Mouse (Mus musculus): ENCODE measurements around the gene Thop1. TPM values are rescaled to one million over a fixed set of nuclear protein-coding genes. Genes with fewer than 3 reads are reported as not detected.

Thop1 gene
- total and polyA plus RNA-seq, 2 experiments from 2014 or later: 36.9 to 79.1 TPM

DNA sequence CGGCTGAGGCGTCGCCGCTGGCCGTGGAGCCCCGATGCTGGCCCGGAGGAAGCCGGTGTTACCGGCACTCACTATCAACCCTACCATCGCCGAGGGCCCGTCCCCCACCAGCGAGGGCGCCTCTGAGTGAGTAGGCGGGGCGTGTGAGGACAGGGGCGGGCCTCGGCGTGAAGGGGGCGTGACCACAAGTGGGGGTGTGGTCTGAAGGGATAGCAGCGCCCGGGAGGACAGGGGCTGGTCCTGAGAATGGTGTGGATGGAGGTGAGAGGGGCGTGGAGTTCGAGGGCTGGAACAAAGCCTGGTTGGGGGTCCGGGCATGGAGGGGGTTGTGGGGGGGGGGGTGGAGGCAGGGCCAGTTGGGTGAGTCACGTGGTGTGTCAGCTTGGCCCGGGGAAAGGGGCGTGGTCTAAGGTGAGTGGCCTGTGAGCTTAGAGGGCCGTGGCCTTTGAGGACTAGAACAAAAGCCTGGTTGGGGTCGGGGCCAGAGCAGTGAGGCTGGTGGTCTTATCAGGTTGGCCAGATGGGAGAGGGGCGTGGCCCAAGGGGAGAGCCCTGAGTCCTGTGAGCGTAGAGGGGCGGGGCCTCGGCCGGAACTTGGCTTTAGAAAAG, 36.4 kb downstream of the Thop1 start:
- ATAC-seq (peak; percentile 93), DNase-seq (ENCODE audit: low spot score) (peak; percentile 85)
- Histone ChIP-seq H3K9ac (replicated peaks; ENCODE audit: low read length) (peak overlapping the region; percentile 95), H3K27me3 (ENCODE audit: insufficient read depth, low read length) (no peaks in the 10 kb centered on the region), H3K36me3 (ENCODE audit: insufficient read depth, low read length) (peaks cover 23% of the 10 kb centered on the region), H3K27ac (peak overlapping the region; percentile 99), H3K9me3 (ENCODE audit: low read length) (no peaks in the 10 kb centered on the region), H3K4me2 (ENCODE audit: low read depth, low read length) (peak overlapping the region; percentile 75), H3K4me3 (ENCODE audit: low read length) (peak overlapping the region; percentile 95), H3K4me1 (ENCODE audit: insufficient read depth, low read length) (peaks cover 14% of the 10 kb centered on the region)
- under 1% methylated on average over 35 of the region's 35 CpGs for WGBS
- peak; percentile 35 for TF ChIP-seq CTCF (IDR thresholded peaks at IDR 0.05; ENCODE audit: low read depth)

DNA sequence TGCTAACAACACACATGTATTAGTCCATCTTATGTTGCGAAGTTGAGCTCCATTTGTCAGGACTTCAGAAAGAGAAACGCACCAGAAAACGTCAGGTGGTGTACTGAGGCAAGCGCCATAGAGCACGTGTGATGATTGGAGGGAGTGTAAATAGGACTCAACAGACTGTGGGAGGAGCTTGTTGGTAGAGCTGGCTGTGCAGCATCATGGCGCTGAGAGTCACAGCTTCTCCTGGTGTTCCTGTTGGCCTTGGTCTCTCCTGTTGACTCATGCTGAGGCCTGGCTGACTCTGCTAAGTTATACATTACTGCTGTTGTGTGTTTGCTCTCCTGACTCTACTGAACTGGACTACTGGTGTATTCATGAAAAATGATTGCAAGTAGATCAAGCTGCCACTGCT, 43.1 kb downstream of the Thop1 start:
- Histone ChIP-seq H3K4me2 (ENCODE audit: low read depth, low read length) (no peak overlapping the region), H3K9ac (replicated peaks; ENCODE audit: low read length) (no peak overlapping the region), H3K27ac (no peak overlapping the region), H3K9me3 (ENCODE audit: low read length) (no peaks in the 10 kb centered on the region), H3K4me3 (ENCODE audit: low read length) (no peak overlapping the region), H3K27me3 (ENCODE audit: insufficient read depth, low read length) (no peaks in the 10 kb centered on the region), H3K4me1 (ENCODE audit: insufficient read depth, low read length) (no peaks in the 10 kb centered on the region), H3K36me3 (ENCODE audit: insufficient read depth, low read length) (peaks cover 57% of the 10 kb centered on the region)
- TF ChIP-seq CTCF (IDR thresholded peaks at IDR 0.05; ENCODE audit: low read depth): no peak
- no peak for ATAC-seq
- DNase-seq (ENCODE audit: low spot score): no peak
- WGBS: 93% methylated on average over 6 of the region's 6 CpGs

DNA sequence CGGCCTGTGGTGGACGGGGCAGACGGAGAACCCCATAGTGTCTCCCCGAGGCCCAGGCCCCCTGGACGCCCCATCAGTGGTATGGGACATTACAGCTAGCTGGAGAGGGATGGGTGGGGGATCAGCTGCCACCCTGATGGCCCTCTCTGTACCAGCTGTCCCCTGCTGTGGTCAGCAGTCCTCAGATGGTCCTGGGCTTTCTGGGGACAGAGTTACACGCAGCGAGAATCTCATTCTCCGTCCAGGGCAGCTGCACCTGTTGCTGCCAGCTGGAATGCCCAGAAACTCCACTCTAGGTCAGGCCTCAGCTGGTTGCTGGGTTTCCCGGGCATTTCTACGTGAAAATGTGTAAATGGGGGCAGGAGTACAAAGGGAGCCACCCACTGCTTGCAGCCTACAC, 49.8 kb downstream of the Thop1 start:
- H3K9ac ChIP-seq (replicated peaks; ENCODE audit: low read length): no peak overlapping the region
- no peak overlapping the region for H3K4me3 ChIP-seq (ENCODE audit: low read length)
- no peaks in the 10 kb centered on the region for H3K4me1 ChIP-seq (ENCODE audit: insufficient read depth, low read length)
- H3K27ac ChIP-seq: no peak overlapping the region
- peaks cover 81% of the 10 kb centered on the region for H3K36me3 ChIP-seq (ENCODE audit: insufficient read depth, low read length)
- DNase-seq (ENCODE audit: low spot score) (no peak), ATAC-seq (no peak)
- no peak overlapping the region for H3K4me2 ChIP-seq (ENCODE audit: low read depth, low read length)
- H3K27me3 ChIP-seq (ENCODE audit: insufficient read depth, low read length): no peaks in the 10 kb centered on the region
- WGBS: 89% methylated on average over 10 of the region's 10 CpGs
- no peak for TF ChIP-seq CTCF (IDR thresholded peaks at IDR 0.05; ENCODE audit: low read depth)
- no peaks in the 10 kb centered on the region for H3K9me3 ChIP-seq (ENCODE audit: low read length)

DNA sequence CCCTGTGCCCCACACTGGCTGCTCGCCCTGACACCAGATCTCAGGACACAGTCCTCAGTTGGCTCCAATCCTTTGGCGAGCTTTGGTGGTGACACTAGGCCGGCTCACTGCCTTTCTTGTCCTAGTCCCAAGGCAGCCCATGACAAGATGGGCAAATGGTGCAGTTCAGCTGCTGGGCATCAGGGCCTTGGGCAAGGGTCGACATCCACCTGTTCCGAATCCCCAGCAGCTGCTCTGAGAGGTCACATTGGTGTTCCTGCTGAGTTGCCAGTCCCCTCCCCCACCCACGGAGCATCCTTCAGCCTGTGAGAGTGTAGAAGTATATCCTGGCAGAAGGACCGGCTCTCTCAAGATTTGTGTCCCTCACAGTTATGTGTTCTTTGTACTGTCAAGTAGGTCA, 50.8 kb downstream of the Thop1 start:
- Histone ChIP-seq H3K9ac (replicated peaks; ENCODE audit: low read length) (no peak overlapping the region), H3K4me1 (ENCODE audit: insufficient read depth, low read length) (no peaks in the 10 kb centered on the region), H3K4me3 (ENCODE audit: low read length) (no peak overlapping the region), H3K4me2 (ENCODE audit: low read depth, low read length) (no peak overlapping the region), H3K9me3 (ENCODE audit: low read length) (no peaks in the 10 kb centered on the region), H3K27me3 (ENCODE audit: insufficient read depth, low read length) (no peaks in the 10 kb centered on the region), H3K27ac (no peak overlapping the region), H3K36me3 (ENCODE audit: insufficient read depth, low read length) (peaks cover 73% of the 10 kb centered on the region)
- ATAC-seq (no peak), DNase-seq (ENCODE audit: low spot score) (no peak)
- WGBS: 80% methylated on average over 7 of the region's 7 CpGs
- TF ChIP-seq CTCF (IDR thresholded peaks at IDR 0.05; ENCODE audit: low read depth): no peak

DNA sequence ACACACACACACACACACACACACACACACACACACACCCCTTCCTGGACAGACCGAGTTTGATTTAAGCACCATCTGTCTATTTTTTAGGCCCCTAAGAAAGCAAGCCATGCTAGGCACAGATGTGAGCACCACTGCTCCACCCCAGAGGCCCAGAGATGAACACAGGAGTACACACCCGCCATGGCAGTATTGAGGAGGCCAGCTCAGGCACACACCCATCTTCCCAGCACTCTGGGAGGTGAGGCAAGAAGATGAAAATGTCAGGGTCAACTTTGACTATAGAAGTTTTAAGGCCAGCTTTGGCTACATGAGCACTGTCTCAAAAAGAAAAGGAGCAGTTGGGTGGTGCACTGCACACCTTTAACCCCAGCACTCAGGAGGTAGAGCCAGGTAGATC, 53.1 kb downstream of the Thop1 start:
- TF ChIP-seq CTCF (IDR thresholded peaks at IDR 0.05; ENCODE audit: low read depth): no peak
- Histone ChIP-seq H3K9me3 (ENCODE audit: low read length) (no peaks in the 10 kb centered on the region), H3K4me2 (ENCODE audit: low read depth, low read length) (no peak overlapping the region), H3K36me3 (ENCODE audit: insufficient read depth, low read length) (peaks cover 56% of the 10 kb centered on the region), H3K27me3 (ENCODE audit: insufficient read depth, low read length) (no peaks in the 10 kb centered on the region), H3K9ac (replicated peaks; ENCODE audit: low read length) (no peak overlapping the region), H3K4me1 (ENCODE audit: insufficient read depth, low read length) (no peaks in the 10 kb centered on the region), H3K27ac (no peak overlapping the region), H3K4me3 (ENCODE audit: low read length) (no peak overlapping the region)
- no peak for DNase-seq (ENCODE audit: low spot score)
- WGBS: 83% methylated on average over 2 of the region's 2 CpGs
- ATAC-seq: no peak

DNA sequence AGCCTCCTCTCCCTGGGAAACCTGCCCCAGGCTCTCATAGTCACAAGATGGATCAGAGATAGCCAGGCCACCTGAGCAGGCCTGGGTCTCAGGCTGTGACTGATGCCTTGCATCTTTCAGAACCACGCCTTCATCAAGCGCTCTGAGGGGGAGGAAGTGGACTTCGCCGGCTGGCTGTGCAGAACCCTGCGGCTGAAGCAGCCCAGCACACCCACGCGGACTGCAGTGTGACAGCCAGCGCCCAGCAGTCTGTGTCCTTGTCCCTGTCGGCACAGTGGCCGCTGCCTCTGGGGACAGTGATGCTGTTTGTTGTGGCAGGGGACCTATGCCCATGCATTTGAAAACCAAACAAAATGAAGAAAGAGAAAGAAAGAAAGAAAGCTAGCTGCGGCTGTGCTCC, 53.7 kb downstream of the Thop1 start:
- 80% methylated on average over 11 of the region's 11 CpGs for WGBS
- Histone ChIP-seq H3K4me2 (ENCODE audit: low read depth, low read length) (no peak overlapping the region), H3K4me3 (ENCODE audit: low read length) (no peak overlapping the region), H3K9ac (replicated peaks; ENCODE audit: low read length) (no peak overlapping the region), H3K27me3 (ENCODE audit: insufficient read depth, low read length) (no peaks in the 10 kb centered on the region), H3K4me1 (ENCODE audit: insufficient read depth, low read length) (no peaks in the 10 kb centered on the region), H3K27ac (no peak overlapping the region), H3K36me3 (ENCODE audit: insufficient read depth, low read length) (peaks cover 53% of the 10 kb centered on the region), H3K9me3 (ENCODE audit: low read length) (no peaks in the 10 kb centered on the region)
- DNase-seq (ENCODE audit: low spot score): no peak
- ATAC-seq: no peak
- TF ChIP-seq CTCF (IDR thresholded peaks at IDR 0.05; ENCODE audit: low read depth): no peak

Small RNA genes within 50 kb of the gene (microRNA-seq; reads per million reads assigned to microRNA genes)
- gene Mir5615-1: 0 reads per million in 2 experiments
- gene Mir5615-2: 0 reads per million in 2 experiments

Other genes with a start within 250 kb of the Thop1 start
- gene Oaz1, start 243.4 kb upstream of the Thop1 start, total RNA-seq (2014; rRNA removed): 1,128 and 1,180 TPM in 2 replicates
- 1,097 and 1,185 TPM in 2 replicates for gene Oaz1, start 243.4 kb upstream of the Thop1 start, polyA plus RNA-seq (2015; fragmentation: Nextera tagmentation; extraction: Ambion mirVana)
- 66.9 and 70.3 TPM in 2 replicates for gene Lingo3, start 226.0 kb upstream of the Thop1 start, total RNA-seq (2014; rRNA removed)
- gene Lingo3, start 226.0 kb upstream of the Thop1 start, polyA plus RNA-seq (2015; fragmentation: Nextera tagmentation; extraction: Ambion mirVana): 26.6 and 28.0 TPM in 2 replicates
- gene Lsm7, start 214.8 kb upstream of the Thop1 start, total RNA-seq (2014; rRNA removed): 165 and 189 TPM in 2 replicates
- gene Lsm7, start 214.8 kb upstream of the Thop1 start, polyA plus RNA-seq (2015; fragmentation: Nextera tagmentation; extraction: Ambion mirVana): 279 and 295 TPM in 2 replicates
- gene Sppl2b, start 214.8 kb upstream of the Thop1 start, total RNA-seq (2014; rRNA removed): 161 and 174 TPM in 2 replicates
- gene Sppl2b, start 214.8 kb upstream of the Thop1 start, polyA plus RNA-seq (2015; fragmentation: Nextera tagmentation; extraction: Ambion mirVana): 76.0 and 76.2 TPM in 2 replicates
- gene Tmprss9, start 198.2 kb upstream of the Thop1 start, total RNA-seq (2014; rRNA removed): 0.04 and 0.10 TPM in 2 replicates
- 0.14 and 0.26 TPM in 2 replicates for gene Tmprss9, start 198.2 kb upstream of the Thop1 start, polyA plus RNA-seq (2015; fragmentation: Nextera tagmentation; extraction: Ambion mirVana)
- gene Timm13, start 169.1 kb upstream of the Thop1 start, total RNA-seq (2014; rRNA removed): 150 and 155 TPM in 2 replicates
- gene Timm13, start 169.1 kb upstream of the Thop1 start, polyA plus RNA-seq (2015; fragmentation: Nextera tagmentation; extraction: Ambion mirVana): 366 and 369 TPM in 2 replicates
- gene Lmnb2, start 151.8 kb upstream of the Thop1 start, total RNA-seq (2014; rRNA removed): 42.3 and 43.2 TPM in 2 replicates
- 24.8 and 25.6 TPM in 2 replicates for gene Lmnb2, start 151.8 kb upstream of the Thop1 start, polyA plus RNA-seq (2015; fragmentation: Nextera tagmentation; extraction: Ambion mirVana)
- 4.4 and 8.2 TPM in 2 replicates for gene Gadd45b, start 140.0 kb upstream of the Thop1 start, total RNA-seq (2014; rRNA removed)
- 7.5 and 8.6 TPM in 2 replicates for gene Gadd45b, start 140.0 kb upstream of the Thop1 start, polyA plus RNA-seq (2015; fragmentation: Nextera tagmentation; extraction: Ambion mirVana)
- gene Gng7, start 55.1 kb upstream of the Thop1 start, total RNA-seq (2014; rRNA removed): 26.2 and 27.2 TPM in 2 replicates
- 18.9 and 22.1 TPM in 2 replicates for gene Gng7, start 55.1 kb upstream of the Thop1 start, polyA plus RNA-seq (2015; fragmentation: Nextera tagmentation; extraction: Ambion mirVana)
- 82.0 and 106 TPM in 2 replicates for gene Diras1, start 44.4 kb upstream of the Thop1 start, total RNA-seq (2014; rRNA removed)
- gene Diras1, start 44.4 kb upstream of the Thop1 start, polyA plus RNA-seq (2015; fragmentation: Nextera tagmentation; extraction: Ambion mirVana): 69.0 and 78.7 TPM in 2 replicates
- 118 and 126 TPM in 2 replicates for gene Slc39a3, start 32.6 kb upstream of the Thop1 start, total RNA-seq (2014; rRNA removed)
- gene Slc39a3, start 32.6 kb upstream of the Thop1 start, polyA plus RNA-seq (2015; fragmentation: Nextera tagmentation; extraction: Ambion mirVana): 40.6 and 41.9 TPM in 2 replicates
- 264 and 279 TPM in 2 replicates for gene Sgta, start 9.9 kb upstream of the Thop1 start, total RNA-seq (2014; rRNA removed)
- gene Sgta, start 9.9 kb upstream of the Thop1 start, polyA plus RNA-seq (2015; fragmentation: Nextera tagmentation; extraction: Ambion mirVana): 275 and 290 TPM in 2 replicates
- gene Creb3l3, start 28.8 kb downstream of the Thop1 start, total RNA-seq (2014; rRNA removed): 0.61 and 1.0 TPM in 2 replicates
- 0.59 and 0.71 TPM in 2 replicates for gene Creb3l3, start 28.8 kb downstream of the Thop1 start, polyA plus RNA-seq (2015; fragmentation: Nextera tagmentation; extraction: Ambion mirVana)
- gene Map2k2, start 35.9 kb downstream of the Thop1 start, total RNA-seq (2014; rRNA removed): 297 and 309 TPM in 2 replicates
- 196 and 204 TPM in 2 replicates for gene Map2k2, start 35.9 kb downstream of the Thop1 start, polyA plus RNA-seq (2015; fragmentation: Nextera tagmentation; extraction: Ambion mirVana)
- 37.3 and 38.4 TPM in 2 replicates for gene Zbtb7a, start 65.2 kb downstream of the Thop1 start, total RNA-seq (2014; rRNA removed)
- gene Zbtb7a, start 65.2 kb downstream of the Thop1 start, polyA plus RNA-seq (2015; fragmentation: Nextera tagmentation; extraction: Ambion mirVana): 22.0 and 22.3 TPM in 2 replicates
- gene Pias4, start 97.9 kb downstream of the Thop1 start, total RNA-seq (2014; rRNA removed): 33.9 and 46.4 TPM in 2 replicates
- 32.0 and 33.7 TPM in 2 replicates for gene Pias4, start 97.9 kb downstream of the Thop1 start, polyA plus RNA-seq (2015; fragmentation: Nextera tagmentation; extraction: Ambion mirVana)
- gene Eef2, start 106.6 kb downstream of the Thop1 start, total RNA-seq (2014; rRNA removed): 2,095 and 2,196 TPM in 2 replicates
- 422 and 434 TPM in 2 replicates for gene Eef2, start 106.6 kb downstream of the Thop1 start, polyA plus RNA-seq (2015; fragmentation: Nextera tagmentation; extraction: Ambion mirVana)
- gene Dapk3, start 113.0 kb downstream of the Thop1 start, total RNA-seq (2014; rRNA removed): 69.7 and 80.9 TPM in 2 replicates
- 52.3 and 56.1 TPM in 2 replicates for gene Dapk3, start 113.0 kb downstream of the Thop1 start, polyA plus RNA-seq (2015; fragmentation: Nextera tagmentation; extraction: Ambion mirVana)
- gene 4930442H23Rik, start 113.8 kb downstream of the Thop1 start, total RNA-seq (2014; rRNA removed): not detected in 2 replicates
- gene 4930442H23Rik, start 113.8 kb downstream of the Thop1 start, polyA plus RNA-seq (2015; fragmentation: Nextera tagmentation; extraction: Ambion mirVana): 0.26 TPM in 1 of 2 replicates, not detected in the other
- 0.31 and 0.58 TPM in 2 replicates for gene Nmrk2, start 132.0 kb downstream of the Thop1 start, total RNA-seq (2014; rRNA removed)
- gene Nmrk2, start 132.0 kb downstream of the Thop1 start, polyA plus RNA-seq (2015; fragmentation: Nextera tagmentation; extraction: Ambion mirVana): 0.15 and 0.25 TPM in 2 replicates
- gene Atcay, start 160.8 kb downstream of the Thop1 start, total RNA-seq (2014; rRNA removed): 169 and 197 TPM in 2 replicates
- 66.7 and 70.2 TPM in 2 replicates for gene Atcay, start 160.8 kb downstream of the Thop1 start, polyA plus RNA-seq (2015; fragmentation: Nextera tagmentation; extraction: Ambion mirVana)
- gene Zfr2, start 163.1 kb downstream of the Thop1 start, total RNA-seq (2014; rRNA removed): 64.1 and 89.3 TPM in 2 replicates
- 21.7 and 21.9 TPM in 2 replicates for gene Zfr2, start 163.1 kb downstream of the Thop1 start, polyA plus RNA-seq (2015; fragmentation: Nextera tagmentation; extraction: Ambion mirVana)
- gene Matk, start 182.9 kb downstream of the Thop1 start, total RNA-seq (2014; rRNA removed): 86.9 and 121 TPM in 2 replicates
- 82.3 and 82.7 TPM in 2 replicates for gene Matk, start 182.9 kb downstream of the Thop1 start, polyA plus RNA-seq (2015; fragmentation: Nextera tagmentation; extraction: Ambion mirVana)
- 106 and 113 TPM in 2 replicates for gene Mrpl54, start 196.9 kb downstream of the Thop1 start, total RNA-seq (2014; rRNA removed)
- gene Mrpl54, start 196.9 kb downstream of the Thop1 start, polyA plus RNA-seq (2015; fragmentation: Nextera tagmentation; extraction: Ambion mirVana): 159 and 170 TPM in 2 replicates
- 61.0 and 63.6 TPM in 2 replicates for gene Apba3, start 196.9 kb downstream of the Thop1 start, total RNA-seq (2014; rRNA removed)
- gene Apba3, start 196.9 kb downstream of the Thop1 start, polyA plus RNA-seq (2015; fragmentation: Nextera tagmentation; extraction: Ambion mirVana): 24.0 and 27.6 TPM in 2 replicates
- 2.9 and 6.0 TPM in 2 replicates for gene Tjp3, start 221.5 kb downstream of the Thop1 start, total RNA-seq (2014; rRNA removed)
- gene Tjp3, start 221.5 kb downstream of the Thop1 start, polyA plus RNA-seq (2015; fragmentation: Nextera tagmentation; extraction: Ambion mirVana): 3.9 and 5.2 TPM in 2 replicates
- 223 and 242 TPM in 2 replicates for gene Pip5k1c, start 222.9 kb downstream of the Thop1 start, total RNA-seq (2014; rRNA removed)
- 97.4 and 108 TPM in 2 replicates for gene Pip5k1c, start 222.9 kb downstream of the Thop1 start, polyA plus RNA-seq (2015; fragmentation: Nextera tagmentation; extraction: Ambion mirVana)